Mouse (Mus musculus) E14TG2a.4 (cell line): ENCODE measurements around the gene Mbnl2.

Source experiments
- CTCF ChIP-seq: conservative IDR thresholded peaks from 2 replicates; pipeline ENCODE4 v1.5.1; 2014; ENCODE audit warnings: low read length
- NANOG ChIP-seq: IDR thresholded peaks from 2 replicates; pipeline ENCODE4 v1.6.1; 2014; ENCODE audit warnings: borderline replicate concordance, low read length, mixed read lengths
- POU5F1 ChIP-seq: IDR thresholded peaks from 2 replicates; pipeline ENCODE4 v1.6.1; 2014; ENCODE audit warnings: low read length, borderline replicate concordance

GRCm38 (mm10) chr14:120280136-120280535 is 4.7 kb downstream of the Mbnl2 start:
- TF ChIP-seq CTCF = no peak
- no peak for TF ChIP-seq NANOG
- no peak for TF ChIP-seq POU5F1
